Mouse (Mus musculus) embryonic fibroblast, embryonic 13.5 days (primary cell): ENCODE results near the gene Blnk. TPM values are rescaled to one million over a fixed set of nuclear protein-coding genes. Genes with fewer than 3 reads are reported as not detected.

ENCODE experiments used
- H3K27ac ChIP-seq: 2 replicates; pipeline ENCODE4 v1.5.1; 2012; ENCODE audit warnings: low read length, control low read depth, inconsistent platforms; ENCODE audit not compliant: insufficient read depth
- H3K4me1 ChIP-seq: 2 replicates; pipeline ENCODE4 v1.6.1; 2011; ENCODE audit warnings: low read length; ENCODE audit not compliant: control insufficient read depth, insufficient read depth
- H3K4me3 ChIP-seq: 2 replicates; pipeline ENCODE4 v1.5.1; 2011; ENCODE audit warnings: mild to moderate bottlenecking, control low read depth, low read length; ENCODE audit not compliant: insufficient read depth
- CTCF ChIP-seq: IDR thresholded peaks from 2 replicates; pipeline ENCODE4 v1.5.1; 2011; ENCODE audit warnings: mild to moderate bottlenecking, control low read depth, low read length, moderate library complexity, borderline replicate concordance; ENCODE audit not compliant: insufficient read depth
- POLR2A ChIP-seq: IDR thresholded peaks from 2 replicates; pipeline ENCODE4 v1.6.1; 2011; ENCODE audit warnings: low read depth, mild to moderate bottlenecking, control low read depth, low read length, moderate library complexity
- polyA plus RNA-seq: library from polyadenylated mRNA; stranded (reverse); fragments of >200 nt; gene quantifications from 2 replicates; pipeline ENCODE4 v1.2.4, GENCODE M21; 2011; ENCODE audit warnings: low read depth; ENCODE audit not compliant: missing spikeins, insufficient read length

Blnk gene
- polyA plus RNA-seq, 1 experiment, result 0.44 TPM

DNA sequence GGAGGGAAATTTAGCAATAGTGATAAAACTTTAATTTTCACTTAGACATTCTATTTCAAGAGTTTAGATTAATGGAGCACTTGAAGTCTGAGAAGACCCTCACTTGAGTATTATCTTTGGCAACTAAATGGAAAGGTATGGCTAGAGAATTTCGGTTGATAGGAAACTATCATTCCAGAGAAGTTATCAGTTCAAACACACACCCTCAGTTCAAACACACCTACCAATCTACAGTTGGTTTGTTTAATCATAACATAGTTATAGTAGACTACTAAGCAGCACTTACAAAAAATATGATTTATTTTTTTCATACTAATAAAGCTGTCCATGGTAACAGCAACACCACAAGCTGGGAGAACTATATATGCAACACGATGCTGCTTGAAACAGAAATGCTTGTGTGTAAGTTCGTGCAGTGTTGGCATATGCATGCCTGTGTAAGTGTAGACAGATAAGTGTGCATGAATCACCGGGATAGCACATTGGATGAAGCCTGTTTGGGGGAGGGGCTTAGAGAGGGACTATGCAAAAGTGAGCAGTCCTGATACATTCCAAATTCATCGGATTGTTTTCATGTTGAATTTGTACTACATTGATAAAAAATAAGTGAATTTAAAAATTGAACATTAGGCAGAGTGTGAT, 22.9 kb downstream of the Blnk start:
- Histone ChIP-seq H3K4me1 (no peaks in the 10 kb centered on the region), H3K4me3 (no peak overlapping the region), H3K27ac (no peak overlapping the region)
- no peak for TF ChIP-seq CTCF
- no peak for TF ChIP-seq POLR2A

DNA sequence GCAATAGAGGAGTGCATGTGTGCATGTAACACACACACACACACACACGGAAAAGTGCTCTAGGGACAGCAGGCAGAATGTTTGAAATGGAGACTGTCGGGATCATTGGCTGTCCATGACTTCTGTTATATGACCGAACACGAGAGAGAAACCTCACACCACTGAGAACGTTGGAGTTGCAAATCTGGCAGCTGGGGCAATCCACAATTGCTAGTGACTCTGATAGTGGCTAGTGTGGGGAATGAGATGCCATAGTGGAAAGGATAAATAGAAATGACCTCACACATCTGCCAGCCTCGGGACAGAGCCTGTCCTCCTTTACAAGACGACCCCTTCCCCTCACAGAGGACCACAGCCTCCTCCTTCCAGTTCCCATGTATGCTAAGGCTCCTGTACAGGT, 23.6 kb downstream of the Blnk start:
- Histone ChIP-seq H3K4me1 (no peaks in the 10 kb centered on the region), H3K4me3 (no peak overlapping the region), H3K27ac (no peak overlapping the region)
- TF ChIP-seq CTCF (no peak), POLR2A (no peak)

DNA sequence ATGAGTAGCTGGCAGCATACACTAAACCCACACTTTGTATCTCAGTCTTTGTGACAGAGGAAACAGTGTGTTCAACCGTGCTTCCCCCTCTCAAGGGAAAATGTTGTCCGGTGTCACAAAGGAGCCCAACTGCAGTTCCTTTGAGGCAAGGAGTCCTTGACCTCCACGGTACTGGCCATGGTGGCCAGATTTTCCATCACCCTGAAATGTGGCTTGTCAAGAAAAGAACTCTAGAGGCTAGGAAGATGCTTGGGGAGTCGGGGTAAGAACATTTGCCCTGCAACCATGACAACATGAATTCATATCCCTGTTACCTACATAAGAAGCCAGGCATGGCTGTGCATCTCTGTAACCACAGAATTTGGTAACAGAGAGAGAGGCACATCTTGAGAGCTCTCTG, 24.0 kb downstream of the Blnk start:
- no peak for TF ChIP-seq POLR2A
- no peak for TF ChIP-seq CTCF
- no peaks in the 10 kb centered on the region for H3K4me1 ChIP-seq
- no peak overlapping the region for H3K27ac ChIP-seq
- no peak overlapping the region for H3K4me3 ChIP-seq

DNA sequence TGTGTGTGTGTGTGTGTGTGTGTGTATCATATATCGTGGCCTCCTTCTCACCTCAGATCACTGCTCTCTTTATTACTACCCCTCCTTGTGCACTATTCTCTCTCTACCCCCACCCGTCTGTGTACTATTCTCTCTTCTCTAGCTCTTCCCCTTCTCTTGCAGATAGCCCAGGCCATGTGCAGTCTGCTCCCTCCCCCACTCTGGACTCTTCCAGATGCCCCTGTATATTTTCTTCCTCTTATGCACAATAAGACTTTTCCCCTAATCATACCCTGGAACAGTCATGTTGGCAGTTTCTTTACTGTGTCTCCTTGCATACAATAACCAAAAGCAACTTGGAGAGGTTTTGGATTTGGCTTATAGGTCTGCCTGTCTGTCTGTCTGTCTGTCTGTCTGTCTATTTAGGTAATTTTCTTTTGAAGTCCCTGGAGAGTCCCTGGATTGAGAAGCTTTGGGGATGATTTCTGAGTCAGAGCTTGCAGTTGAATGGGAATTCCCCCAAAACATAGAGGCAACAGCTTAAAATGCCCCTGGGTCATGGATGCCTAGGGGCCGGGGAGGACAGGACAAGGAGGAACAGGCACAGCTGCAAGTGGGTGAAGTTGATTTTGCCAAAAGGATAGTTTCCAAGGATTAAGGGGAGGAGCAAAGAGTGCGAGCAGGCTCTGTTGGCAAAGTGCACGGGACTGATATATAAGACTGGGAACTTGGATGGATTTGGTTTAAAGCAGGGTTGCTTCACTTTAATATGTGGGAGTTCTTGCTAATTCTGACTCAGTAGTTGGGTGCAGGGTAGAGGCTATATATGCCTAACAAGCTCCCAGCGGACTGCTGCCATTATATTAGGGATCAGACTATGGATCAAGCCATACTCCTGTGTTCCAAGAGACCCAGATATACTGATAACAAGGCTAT, 29.1 kb downstream of the Blnk start:
- no peak for TF ChIP-seq POLR2A
- Histone ChIP-seq H3K4me3 (no peak overlapping the region), H3K4me1 (no peaks in the 10 kb centered on the region), H3K27ac (no peak overlapping the region)

DNA sequence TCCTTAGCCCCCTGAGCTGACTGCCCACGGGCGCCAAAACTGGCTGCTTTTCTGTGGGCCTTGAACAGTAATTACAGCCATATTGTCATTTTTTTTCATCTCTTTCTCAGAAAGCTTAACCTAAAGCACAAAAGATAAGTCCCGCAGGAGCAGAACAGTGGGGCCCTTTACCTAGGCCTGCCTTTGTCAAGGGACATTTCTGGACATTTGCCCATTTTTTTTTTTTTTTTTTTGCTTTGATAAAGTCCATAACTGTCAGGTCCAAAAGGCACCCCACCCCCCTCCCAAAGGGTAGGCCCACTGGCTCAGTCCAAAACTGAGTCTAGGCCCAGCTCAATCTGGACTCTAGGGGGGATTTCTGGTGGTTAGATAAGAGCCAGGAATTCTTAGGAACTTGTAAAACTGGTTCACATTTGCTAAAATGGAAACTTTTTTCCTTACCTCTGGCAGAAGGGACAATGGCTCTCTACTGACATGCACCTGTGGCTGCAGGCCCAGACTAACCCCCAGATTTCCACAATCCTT, 29.9 kb downstream of the Blnk start:
- Histone ChIP-seq H3K27ac (no peak overlapping the region), H3K4me3 (no peak overlapping the region), H3K4me1 (no peaks in the 10 kb centered on the region)
- TF ChIP-seq CTCF (no peak), POLR2A (no peak)

DNA sequence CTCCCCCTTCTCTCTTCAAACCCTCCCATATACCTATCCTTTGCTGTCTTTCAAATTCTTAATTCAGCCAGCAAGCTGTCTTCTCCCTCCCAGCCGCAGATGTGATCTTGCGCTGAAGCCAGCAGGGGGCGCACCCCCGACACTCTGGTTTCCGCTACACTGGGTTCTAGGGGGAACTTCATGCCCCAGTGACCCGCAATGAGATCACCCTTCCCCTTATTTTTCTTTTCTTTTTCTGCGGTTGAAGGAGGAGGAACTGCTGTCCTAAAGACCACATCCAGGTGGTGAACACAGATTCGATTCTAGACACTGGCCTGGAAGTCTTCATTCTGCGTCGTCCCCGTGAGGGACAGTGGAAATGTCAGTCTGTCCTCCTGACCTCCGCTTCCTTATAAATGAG, 31.3 kb downstream of the Blnk start:
- no peak overlapping the region for H3K4me3 ChIP-seq
- no peaks in the 10 kb centered on the region for H3K4me1 ChIP-seq
- H3K27ac ChIP-seq, result no peak overlapping the region
- TF ChIP-seq POLR2A, result no peak
- peak; percentile 64 for TF ChIP-seq CTCF

DNA sequence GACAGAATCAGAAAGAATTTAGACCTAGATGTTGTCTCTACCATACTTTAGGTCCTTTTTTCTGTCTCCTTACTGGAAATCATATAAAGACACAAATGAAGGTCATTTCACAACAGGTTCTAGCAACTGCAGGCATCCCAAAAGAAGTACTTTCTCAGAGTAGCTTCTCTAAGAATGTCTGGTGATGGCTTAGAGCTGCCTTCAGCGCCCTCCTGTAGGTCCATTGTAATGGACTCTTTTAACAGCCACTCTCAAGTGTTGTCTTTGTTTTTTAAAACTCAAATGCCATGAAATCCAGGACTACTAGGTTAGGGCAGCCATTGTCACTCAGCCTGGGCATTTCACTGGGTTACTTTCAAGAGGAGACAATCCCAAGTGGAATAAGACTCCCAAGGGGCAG, 35.4 kb downstream of the Blnk start:
- no peak overlapping the region for H3K27ac ChIP-seq
- no peak for TF ChIP-seq CTCF
- no peak for TF ChIP-seq POLR2A
- H3K4me3 ChIP-seq, result no peak overlapping the region
- H3K4me1 ChIP-seq, result no peaks in the 10 kb centered on the region

DNA sequence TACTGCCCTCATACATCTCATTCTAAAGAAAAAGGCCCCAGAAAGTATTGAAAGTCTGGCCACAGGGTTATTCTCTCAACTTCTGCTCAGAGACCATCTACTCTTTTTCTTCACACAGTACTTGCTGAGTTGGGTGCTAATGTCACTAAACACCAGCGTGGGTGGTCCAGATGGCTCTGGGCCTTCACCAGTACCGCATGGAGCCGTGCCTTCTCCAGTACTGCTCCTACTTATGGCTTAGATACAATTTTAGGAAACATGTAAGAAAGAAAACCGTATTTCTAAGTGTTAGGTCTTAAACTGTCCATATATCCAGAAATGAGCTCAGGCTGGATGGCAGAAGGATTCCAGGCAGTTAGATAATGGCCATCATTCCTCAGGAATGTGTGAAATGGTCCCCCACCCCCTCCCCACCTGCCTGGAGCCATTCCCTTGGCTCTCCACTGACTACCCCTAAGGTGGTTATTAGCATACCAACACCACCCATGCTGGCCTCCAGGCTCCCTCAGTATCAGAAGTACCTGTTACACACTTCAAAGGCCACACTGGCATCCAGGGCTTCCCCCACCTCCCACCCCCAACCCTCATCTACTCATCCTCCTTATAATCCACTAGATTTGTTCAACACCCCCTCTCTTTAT, 47.3 kb downstream of the Blnk start:
- H3K4me1 ChIP-seq, result no peaks in the 10 kb centered on the region
- no peak overlapping the region for H3K27ac ChIP-seq
- TF ChIP-seq CTCF, result no peak
- no peak for TF ChIP-seq POLR2A
- H3K4me3 ChIP-seq, result no peak overlapping the region

DNA sequence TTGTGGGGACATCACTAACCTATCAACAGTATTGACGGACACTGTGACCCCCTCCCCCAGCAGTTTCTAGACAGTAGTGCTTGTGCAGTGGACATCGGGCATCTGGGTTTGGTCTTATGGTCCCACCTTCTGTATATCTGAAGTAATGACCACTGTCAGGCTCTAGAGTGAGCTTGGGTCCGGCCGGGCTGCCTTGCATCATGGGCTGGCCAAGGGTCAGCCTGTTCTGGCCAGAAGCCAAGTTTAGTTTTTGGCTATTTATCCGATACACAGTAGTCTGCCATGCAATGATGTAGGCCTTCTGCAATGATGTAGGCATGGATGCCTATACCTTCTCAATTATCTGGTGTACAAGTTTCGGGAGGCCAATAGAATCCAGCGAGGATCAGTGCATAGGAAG, 50.8 kb downstream of the Blnk start:
- no peaks in the 10 kb centered on the region for H3K4me1 ChIP-seq
- no peak overlapping the region for H3K4me3 ChIP-seq
- no peak overlapping the region for H3K27ac ChIP-seq
- no peak for TF ChIP-seq POLR2A
- TF ChIP-seq CTCF, result no peak
